Comparison of ENCODE assay signal across 7 mouse cellular contexts in genomic region chr5:111535978-111536377, GRCm38 (mm10).
DNase-seq lines count a peak whose midpoint lies in the region; ATAC-seq and TF ChIP-seq lines count a peak whose summit lies in the region.

No protein-coding gene starts in this region.

- peak; percentile 71 for DNase-seq in adrenal gland, adult 2 months
- DNase-seq in brain, embryonic 14.5 days (ENCODE audit: low read depth), result peak; percentile 71
- peak; percentile 94 for DNase-seq in heart, embryonic 10.5 days (ENCODE audit: low spot score)
- DNase-seq in mesoderm, embryonic 11.5 days (ENCODE audit: low read depth, low spot score), result peak; percentile 84
- no peak for DNase-seq in layer of hippocampus, adult 11-12 months (ENCODE audit: low spot score)
- DNase-seq in layer of hippocampus, postnatal 14 days (ENCODE audit: low spot score in 2 of 2), result no peak

- H3K4me2 ChIP-seq in kidney, embryonic 16.5 days (replicated peaks; ENCODE audit: low read depth, low read length), result no peak overlapping the region

- no peaks in the 10 kb centered on the region for H3K9me3 ChIP-seq in heart, embryonic 10.5 days
- no peaks in the 10 kb centered on the region for H3K9me3 ChIP-seq in kidney, embryonic 16.5 days (ENCODE audit: low read length)

- H3K4me1 ChIP-seq in heart, embryonic 10.5 days, result peaks cover 66% of the 10 kb centered on the region
- H3K4me1 ChIP-seq in kidney, embryonic 16.5 days (ENCODE audit: insufficient read depth, low read length), result peaks cover 18% of the 10 kb centered on the region

- H3K27me3 ChIP-seq in heart, embryonic 10.5 days (ENCODE audit: insufficient read depth, poor library complexity, severe bottlenecking), result peaks cover 84% of the 10 kb centered on the region
- peaks cover 71% of the 10 kb centered on the region for H3K27me3 ChIP-seq in kidney, embryonic 16.5 days (ENCODE audit: insufficient read depth, low read length)

- TF ChIP-seq CTCF in brain, embryonic 14.5 days (IDR thresholded peaks at IDR 0.05; ENCODE audit: borderline replicate concordance, extremely low read depth, insufficient read depth, insufficient read length), result no peak

- peak; percentile 42 for ATAC-seq in kidney, embryonic 16.5 days (ENCODE audit: low FRiP score, low TSS enrichment)

- TF ChIP-seq POLR2A in brain, embryonic 14.5 days (IDR thresholded peaks at IDR 0.05; ENCODE audit: borderline replicate concordance, extremely low read depth, insufficient read depth, insufficient read length, poor library complexity, severe bottlenecking), result no peak

- no peak overlapping the region for H3K4me3 ChIP-seq in heart, embryonic 10.5 days
- no peak overlapping the region for H3K4me3 ChIP-seq in kidney, embryonic 16.5 days (ENCODE audit: low read length)

- H3K36me3 ChIP-seq in heart, embryonic 10.5 days, result no peaks in the 10 kb centered on the region
- no peaks in the 10 kb centered on the region for H3K36me3 ChIP-seq in kidney, embryonic 16.5 days (ENCODE audit: insufficient read depth, low read length)

- no peak overlapping the region for H3K9ac ChIP-seq in kidney, embryonic 16.5 days (replicated peaks; ENCODE audit: low read length)

- H3K27ac ChIP-seq in heart, embryonic 10.5 days, result peak overlapping the region; percentile 19; the same call in 1 of the 2 replicates
- H3K27ac ChIP-seq in kidney, embryonic 16.5 days (ENCODE audit: low read length), result no peak overlapping the region

- WGBS in heart, embryonic 10.5 days, result 7% methylated on average over 13 of the region's 13 CpGs
- 2% methylated on average over 13 of the region's 13 CpGs for WGBS in kidney, embryonic 16.5 days

Comparison
In these comparisons a context has a peak if more than half of its experiments do, and no peak if none do; other contexts are left out.
1. DNase-seq: peak in adrenal gland, adult 2 months (single experiment), brain, embryonic 14.5 days (single experiment), heart, embryonic 10.5 days (single experiment) and mesoderm, embryonic 11.5 days (single experiment); none in layer of hippocampus, adult 11-12 months (single experiment) and layer of hippocampus, postnatal 14 days (0 of 2).